Mouse (Mus musculus) forebrain, embryonic 16.5 days (tissue): ENCODE data around the gene Gm38392. TPM values are rescaled to one million over a fixed set of nuclear protein-coding genes. Genes with fewer than 3 reads are reported as not detected.

ENCODE experiments used
- ATAC-seq: fragments of 200-750 bp; cut with Nextera tagmentation; 2 replicates; pipeline ENCODE4 v1.8.0; 2017; ENCODE audit warnings: mild to moderate bottlenecking, moderate library complexity
- H3K27ac ChIP-seq: fragments of 300-500 bp; sonication (generic); 2 replicates; pipeline ENCODE4 v1.5.1; 2014; ENCODE audit warnings: low read length, control low read depth
- H3K27me3 ChIP-seq: fragments of 300-500 bp; sonication (generic); replicated peaks from 2 replicates; pipeline ENCODE4 v1.6.1; 2014; ENCODE audit warnings: low read length; ENCODE audit not compliant: control insufficient read depth, insufficient read depth
- H3K36me3 ChIP-seq: fragments of 300-500 bp; sonication (generic); 2 replicates; pipeline ENCODE4 v1.6.1; 2014; ENCODE audit not compliant: control insufficient read depth, insufficient read depth
- H3K4me1 ChIP-seq: fragments of 300-500 bp; sonication (generic); replicated peaks from 2 replicates; pipeline ENCODE4 v1.6.1; 2014; ENCODE audit warnings: low read length; ENCODE audit not compliant: control insufficient read depth, insufficient read depth
- H3K4me2 ChIP-seq: fragments of 300-500 bp; sonication (generic); 2 replicates; pipeline ENCODE4 v1.6.1; 2014; ENCODE audit warnings: mild to moderate bottlenecking, low read length, control low read depth
- H3K4me3 ChIP-seq: fragments of 300-500 bp; sonication (generic); replicated peaks from 2 replicates; pipeline ENCODE4 v1.5.1; 2014; ENCODE audit warnings: mild to moderate bottlenecking, low read length, control low read depth
- H3K9ac ChIP-seq: fragments of 300-500 bp; sonication (generic); replicated peaks from 2 replicates; pipeline ENCODE4 v1.6.1; 2014; ENCODE audit warnings: low read depth, low read length, control low read depth
- H3K9me3 ChIP-seq: fragments of 300-500 bp; sonication (generic); 2 replicates; pipeline ENCODE4 v1.6.1; 2016; ENCODE audit warnings: low read length; ENCODE audit not compliant: control insufficient read depth
- WGBS: fragments of 180-500 bp; shearing (Covaris S2); extraction: QIAGEN DNeasy Blood & Tissue Kit; methylation state at CpG from one replicate; pipeline ENCODE4 v1.1.7; 2014; 5-methylcytosine and 5-hydroxymethylcytosine counted together
- polyA plus RNA-seq: library from polyadenylated mRNA; unstranded; fragments of >200 nt; fragmentation: Nextera tagmentation; extraction: Ambion mirVana; gene quantifications from 2 replicates; pipeline ENCODE4 v1.2.1, GENCODE M21; 2015

Gene Gm38392
- polyA plus RNA-seq, 1 experiment from 2014 or later, result 0.18 TPM

GRCm38 (mm10) chr3:88262346-88262745 is 24.7 kb downstream of the Gm38392 start:
- no peaks in the 10 kb centered on the region for H3K36me3 ChIP-seq
- H3K4me3 ChIP-seq, result no peak overlapping the region
- no peaks in the 10 kb centered on the region for H3K4me1 ChIP-seq
- H3K9me3 ChIP-seq, result no peaks in the 10 kb centered on the region
- no peak for ATAC-seq
- H3K9ac ChIP-seq, result no peak overlapping the region
- H3K27ac ChIP-seq, result no peak overlapping the region
- H3K4me2 ChIP-seq, result no peak overlapping the region
- no peaks in the 10 kb centered on the region for H3K27me3 ChIP-seq
- 84% methylated on average over 3 of the region's 3 CpGs for WGBS

- ATAC-seq, result no peak
- no peak overlapping the region for H3K4me3 ChIP-seq
- no peak overlapping the region for H3K4me2 ChIP-seq
These were observed 30.6 kb downstream of the Gm38392 start for GRCm38 (mm10) chr3:88256382-88256781.

GRCm38 (mm10) chr3:88255950-88256349 is 31.1 kb downstream of the Gm38392 start:
- 66% methylated on average over 6 of the region's 6 CpGs for WGBS
- H3K4me3 ChIP-seq, result no peak overlapping the region
- H3K9me3 ChIP-seq, result no peaks in the 10 kb centered on the region
- no peak overlapping the region for H3K9ac ChIP-seq
- H3K27ac ChIP-seq, result no peak overlapping the region
- H3K4me2 ChIP-seq, result no peak overlapping the region
- H3K4me1 ChIP-seq, result peaks cover 7% of the 10 kb centered on the region
- no peaks in the 10 kb centered on the region for H3K36me3 ChIP-seq
- ATAC-seq, result no peak
- H3K27me3 ChIP-seq, result peaks cover 13% of the 10 kb centered on the region; the same call in 1 of the 2 replicates

More at GRCm38 (mm10) chr3:88256382-88256781, 30.6 kb downstream of the Gm38392 start:
- WGBS, result 83% methylated on average over 7 of the region's 7 CpGs
- Histone ChIP-seq H3K27me3 (peaks cover 13% of the 10 kb centered on the region; the same call in 1 of the 2 replicates), H3K36me3 (no peaks in the 10 kb centered on the region), H3K9me3 (no peaks in the 10 kb centered on the region), H3K4me1 (peaks cover 7% of the 10 kb centered on the region), H3K9ac (no peak overlapping the region), H3K27ac (no peak overlapping the region)

- Histone ChIP-seq H3K4me1 (peaks cover 7% of the 10 kb centered on the region), H3K9ac (peak within 1 kb of the TSS; percentile 53), H3K27me3 (peaks cover 13% of the 10 kb centered on the region; the same call in 1 of the 2 replicates), H3K4me2 (peak within 1 kb of the TSS; percentile 62), H3K4me3 (peak within 1 kb of the TSS; percentile 37), H3K9me3 (no peaks in the 10 kb centered on the region), H3K27ac (no peak within 1 kb of the TSS), H3K36me3 (no peaks in the 10 kb centered on the region)
- ATAC-seq, result no peak
- WGBS, result 1% methylated on average over 34 of the region's 34 CpGs
These were observed 32.6 kb downstream of the Gm38392 start, which contains the start of gene Rhbg for GRCm38 (mm10) chr3:88254268-88254926. TSS of gene Rhbg (minus strand) at chr3:88254709.

GRCm38 (mm10) chr3:88252739-88253138 is 34.3 kb downstream of the Gm38392 start:
- Histone ChIP-seq H3K9me3 (no peaks in the 10 kb centered on the region), H3K36me3 (no peaks in the 10 kb centered on the region), H3K4me3 (no peak overlapping the region), H3K27me3 (peaks cover 13% of the 10 kb centered on the region; the same call in 1 of the 2 replicates), H3K4me2 (no peak overlapping the region), H3K4me1 (peaks cover 7% of the 10 kb centered on the region), H3K9ac (no peak overlapping the region), H3K27ac (no peak overlapping the region)
- no peak for ATAC-seq
- 75% methylated on average over 6 of the region's 6 CpGs for WGBS

- Histone ChIP-seq H3K4me1 (peaks cover 6% of the 10 kb centered on the region), H3K4me2 (no peak overlapping the region), H3K9me3 (no peaks in the 10 kb centered on the region), H3K36me3 (no peaks in the 10 kb centered on the region), H3K27me3 (no peaks in the 10 kb centered on the region), H3K4me3 (no peak overlapping the region), H3K27ac (no peak overlapping the region), H3K9ac (no peak overlapping the region)
- no peak for ATAC-seq
- WGBS, result 59% methylated on average over 11 of the region's 11 CpGs
These were observed 38.6 kb downstream of the Gm38392 start for GRCm38 (mm10) chr3:88248406-88248805.

- 71% methylated on average over 9 of the region's 9 CpGs for WGBS
- Histone ChIP-seq H3K36me3 (no peaks in the 10 kb centered on the region), H3K9me3 (no peaks in the 10 kb centered on the region), H3K4me3 (no peak overlapping the region), H3K9ac (no peak overlapping the region), H3K4me1 (peaks cover 12% of the 10 kb centered on the region), H3K27ac (no peak overlapping the region), H3K4me2 (no peak overlapping the region), H3K27me3 (no peaks in the 10 kb centered on the region)
- no peak for ATAC-seq
These were observed 39.3 kb downstream of the Gm38392 start for GRCm38 (mm10) chr3:88247666-88248065.

- no peak for ATAC-seq
- no peak overlapping the region for H3K27ac ChIP-seq
- H3K36me3 ChIP-seq, result no peaks in the 10 kb centered on the region
- 14% methylated on average over 13 of the region's 13 CpGs for WGBS
- no peak overlapping the region for H3K4me3 ChIP-seq
- H3K9me3 ChIP-seq, result no peaks in the 10 kb centered on the region
- peaks cover 30% of the 10 kb centered on the region for H3K4me1 ChIP-seq
- H3K9ac ChIP-seq, result no peak overlapping the region
- no peak overlapping the region for H3K4me2 ChIP-seq
- no peaks in the 10 kb centered on the region for H3K27me3 ChIP-seq
These were observed 41.2 kb downstream of the Gm38392 start for GRCm38 (mm10) chr3:88245811-88246210.

- no peak overlapping the region for H3K4me2 ChIP-seq
- no peak overlapping the region for H3K4me3 ChIP-seq
- 0% methylated on average over 2 of the region's 2 CpGs for WGBS
- no peak for ATAC-seq
- no peaks in the 10 kb centered on the region for H3K27me3 ChIP-seq
- no peaks in the 10 kb centered on the region for H3K9me3 ChIP-seq
- H3K36me3 ChIP-seq, result no peaks in the 10 kb centered on the region
- H3K9ac ChIP-seq, result no peak overlapping the region
- H3K4me1 ChIP-seq, result peaks cover 46% of the 10 kb centered on the region
- H3K27ac ChIP-seq, result no peak overlapping the region
These were observed 42.9 kb downstream of the Gm38392 start for GRCm38 (mm10) chr3:88244071-88244470.
